Mouse (Mus musculus): ENCODE measurements around the gene Ciz1. TPM values are rescaled to one million over a fixed set of nuclear protein-coding genes. Genes with fewer than 3 reads are reported as not detected.

Ciz1 gene
- polyA plus RNA-seq, 1 experiment from 2014 or later = 20.1 TPM

DNA sequence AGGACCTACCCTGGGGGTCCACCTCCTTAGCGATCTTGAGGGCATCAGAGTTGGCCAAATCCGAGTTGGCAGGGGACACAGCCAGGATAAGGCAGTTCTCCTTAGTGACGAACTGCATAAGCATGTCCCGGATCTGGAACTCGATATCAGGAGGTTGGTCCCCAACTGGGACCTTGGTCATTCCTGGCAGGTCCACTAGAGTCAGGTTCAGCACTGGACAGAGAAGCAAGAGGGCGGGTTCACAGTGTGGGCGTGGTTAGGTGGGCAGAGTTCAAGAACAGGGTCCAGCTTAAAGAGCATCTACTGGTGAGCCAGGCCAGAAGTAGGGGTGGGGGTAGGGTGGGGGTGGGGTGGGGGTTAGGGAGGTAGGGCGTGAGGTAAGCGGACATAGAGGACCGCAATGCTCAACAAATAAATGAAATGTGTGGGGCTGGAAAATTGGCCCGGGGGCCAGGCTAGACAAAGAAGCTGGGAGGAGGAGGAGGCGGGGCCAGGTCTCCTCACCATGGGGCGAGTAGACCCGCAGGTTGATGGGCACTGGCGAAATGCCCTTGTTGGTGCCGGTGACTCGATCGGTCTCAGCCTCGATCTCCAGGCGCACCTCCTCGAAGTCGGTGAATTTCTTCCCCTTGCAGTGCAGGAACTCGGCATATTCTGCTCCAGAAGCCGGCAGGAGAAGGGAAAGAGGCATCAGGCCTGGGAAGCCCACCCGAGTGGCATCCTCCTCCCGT, 12.1 kb upstream of the Ciz1 start:
- WGBS = 53% methylated on average over 25 of the region's 26 CpGs
- ATAC-seq = no peak
- Histone ChIP-seq H3K4me2 (replicated peaks; ENCODE audit: low read depth) (no peak overlapping the region), H3K9ac (ENCODE audit: low read depth, low read length) (no peak overlapping the region), H3K9me3 (ENCODE audit: control insufficient read depth) (no peaks in the 10 kb centered on the region), H3K27me3 (replicated peaks; ENCODE audit: control insufficient read depth, insufficient read depth, low read length) (no peaks in the 10 kb centered on the region), H3K27ac (ENCODE audit: low read depth, low read length) (no peak overlapping the region), H3K4me3 (ENCODE audit: low read depth, low read length) (no peak overlapping the region), H3K4me1 (replicated peaks; ENCODE audit: control insufficient read depth, insufficient read depth, low read length) (no peaks in the 10 kb centered on the region), H3K36me3 (ENCODE audit: control insufficient read depth, insufficient read depth) (peaks cover 49% of the 10 kb centered on the region)
- no peak for TF ChIP-seq CTCF (IDR thresholded peaks at IDR 0.05; ENCODE audit: low read depth)

GRCm38 (mm10) chr2:32340836-32341633, 11.1 kb upstream of the Ciz1 start:
- no peaks in the 10 kb centered on the region for H3K4me1 ChIP-seq (replicated peaks; ENCODE audit: control insufficient read depth, insufficient read depth, low read length)
- no peak overlapping the region for H3K27ac ChIP-seq (ENCODE audit: low read depth, low read length)
- no peak overlapping the region for H3K4me2 ChIP-seq (replicated peaks; ENCODE audit: low read depth)
- TF ChIP-seq CTCF (IDR thresholded peaks at IDR 0.05; ENCODE audit: low read depth) = no peak
- H3K4me3 ChIP-seq (ENCODE audit: low read depth, low read length) = no peak overlapping the region
- H3K9ac ChIP-seq (ENCODE audit: low read depth, low read length) = no peak overlapping the region
- no peaks in the 10 kb centered on the region for H3K27me3 ChIP-seq (replicated peaks; ENCODE audit: control insufficient read depth, insufficient read depth, low read length)
- no peak for ATAC-seq
- H3K36me3 ChIP-seq (ENCODE audit: control insufficient read depth, insufficient read depth) = peaks cover 39% of the 10 kb centered on the region
- WGBS = 88% methylated on average over 13 of the region's 13 CpGs
- H3K9me3 ChIP-seq (ENCODE audit: control insufficient read depth) = no peaks in the 10 kb centered on the region

DNA sequence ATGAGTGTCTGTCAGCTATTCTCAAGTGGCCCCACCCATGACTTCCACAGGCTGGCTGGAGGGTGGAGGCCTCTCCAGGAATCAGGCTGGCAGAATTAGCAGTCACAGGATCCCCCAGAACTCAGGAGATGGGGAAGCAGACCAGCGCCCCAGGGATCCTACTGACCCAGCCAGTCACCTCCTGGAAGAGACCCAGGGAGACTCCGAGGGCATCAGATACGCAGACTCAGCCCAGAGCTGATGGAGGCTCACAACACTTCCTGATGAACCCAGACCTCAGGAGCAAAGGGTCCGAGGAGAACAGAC, 10.5 kb upstream of the Ciz1 start:
- WGBS = 89% methylated on average over 4 of the region's 4 CpGs

DNA sequence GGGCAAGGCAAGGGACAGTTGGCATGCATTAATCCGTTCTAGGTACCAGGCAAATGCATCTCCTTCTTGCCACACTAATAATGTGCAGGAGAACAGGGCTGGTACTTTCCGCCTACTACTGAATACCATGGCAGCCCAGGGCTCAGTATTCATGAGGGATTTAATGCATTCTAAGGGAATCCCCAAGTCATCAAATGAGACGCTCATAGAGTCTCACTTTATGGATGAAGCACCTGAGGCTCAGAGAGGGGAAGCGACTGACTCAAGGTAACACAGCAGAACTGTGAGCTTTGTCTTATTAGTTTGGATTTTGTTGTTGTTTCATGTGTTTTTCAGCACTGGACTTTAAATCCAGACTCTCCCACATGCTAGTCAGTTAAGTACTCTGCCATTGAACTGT, 10.1 kb upstream of the Ciz1 start:
- Histone ChIP-seq H3K27me3 (replicated peaks; ENCODE audit: control insufficient read depth, insufficient read depth, low read length) (no peaks in the 10 kb centered on the region), H3K4me3 (ENCODE audit: low read depth, low read length) (no peak overlapping the region), H3K36me3 (ENCODE audit: control insufficient read depth, insufficient read depth) (peaks cover 29% of the 10 kb centered on the region), H3K4me1 (replicated peaks; ENCODE audit: control insufficient read depth, insufficient read depth, low read length) (no peaks in the 10 kb centered on the region), H3K4me2 (replicated peaks; ENCODE audit: low read depth) (no peak overlapping the region), H3K9ac (ENCODE audit: low read depth, low read length) (no peak overlapping the region), H3K9me3 (ENCODE audit: control insufficient read depth) (no peaks in the 10 kb centered on the region), H3K27ac (ENCODE audit: low read depth, low read length) (no peak overlapping the region)
- WGBS = 88% methylated on average over 4 of the region's 4 CpGs
- ATAC-seq = no peak
- no peak for TF ChIP-seq CTCF (IDR thresholded peaks at IDR 0.05; ENCODE audit: low read depth)

More for the DNA sequence above, 10.5 kb upstream of the Ciz1 start:
- no peak overlapping the region for H3K9ac ChIP-seq (ENCODE audit: low read depth, low read length)
- H3K27me3 ChIP-seq (replicated peaks; ENCODE audit: control insufficient read depth, insufficient read depth, low read length) = no peaks in the 10 kb centered on the region
- no peak overlapping the region for H3K4me2 ChIP-seq (replicated peaks; ENCODE audit: low read depth)
- H3K4me1 ChIP-seq (replicated peaks; ENCODE audit: control insufficient read depth, insufficient read depth, low read length) = no peaks in the 10 kb centered on the region
- no peak overlapping the region for H3K27ac ChIP-seq (ENCODE audit: low read depth, low read length)
- H3K36me3 ChIP-seq (ENCODE audit: control insufficient read depth, insufficient read depth) = peaks cover 34% of the 10 kb centered on the region
- ATAC-seq = no peak
- no peak for TF ChIP-seq CTCF (IDR thresholded peaks at IDR 0.05; ENCODE audit: low read depth)
- H3K9me3 ChIP-seq (ENCODE audit: control insufficient read depth) = no peaks in the 10 kb centered on the region
- H3K4me3 ChIP-seq (ENCODE audit: low read depth, low read length) = no peak overlapping the region

DNA sequence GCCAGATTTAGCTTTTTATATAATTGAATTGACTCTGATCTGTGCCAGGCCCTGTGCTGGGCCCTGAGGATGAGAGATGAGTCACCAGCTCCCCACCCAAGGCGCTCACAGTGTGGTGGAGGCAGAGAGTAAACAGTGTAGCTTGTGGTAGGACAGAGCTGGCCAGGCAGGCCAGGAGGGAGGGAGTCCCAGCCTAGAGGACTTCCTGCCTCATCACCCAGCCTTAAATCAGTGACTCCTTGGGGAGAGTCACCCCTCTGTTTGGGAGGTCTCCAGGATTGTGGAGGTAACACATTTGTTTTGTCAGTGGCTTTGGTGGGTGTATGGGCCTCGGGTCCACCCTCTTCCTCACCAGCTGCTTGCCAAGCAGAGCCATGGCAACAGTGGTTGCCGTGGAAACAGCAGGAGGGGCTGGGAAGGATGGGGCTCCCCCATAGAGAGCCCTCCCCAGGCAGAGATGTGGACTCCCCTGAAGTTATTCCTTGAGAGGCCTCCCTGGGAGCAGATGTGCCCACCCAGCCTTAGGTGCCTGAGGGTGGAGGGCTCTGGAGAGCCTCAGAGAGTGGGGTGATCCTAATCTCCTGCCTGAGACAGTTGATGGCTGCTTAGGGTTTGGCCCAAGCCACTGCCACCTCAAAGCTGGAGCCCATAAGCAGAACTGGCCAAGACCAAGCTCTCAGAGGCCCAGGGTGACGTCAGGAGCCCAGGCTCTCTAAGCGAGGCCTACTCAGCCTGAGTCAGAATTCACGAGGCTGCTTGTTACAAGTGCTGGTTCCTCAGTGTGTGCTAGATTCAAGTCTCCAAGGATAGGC, 9.4 kb upstream of the Ciz1 start:
- no peaks in the 10 kb centered on the region for H3K27me3 ChIP-seq (replicated peaks; ENCODE audit: control insufficient read depth, insufficient read depth, low read length)
- H3K9me3 ChIP-seq (ENCODE audit: control insufficient read depth) = no peaks in the 10 kb centered on the region
- ATAC-seq = no peak
- H3K9ac ChIP-seq (ENCODE audit: low read depth, low read length) = no peak overlapping the region
- TF ChIP-seq CTCF (IDR thresholded peaks at IDR 0.05; ENCODE audit: low read depth) = no peak
- H3K27ac ChIP-seq (ENCODE audit: low read depth, low read length) = no peak overlapping the region
- H3K4me3 ChIP-seq (ENCODE audit: low read depth, low read length) = no peak overlapping the region
- no peak overlapping the region for H3K4me2 ChIP-seq (replicated peaks; ENCODE audit: low read depth)
- peaks cover 22% of the 10 kb centered on the region for H3K36me3 ChIP-seq (ENCODE audit: control insufficient read depth, insufficient read depth)
- no peaks in the 10 kb centered on the region for H3K4me1 ChIP-seq (replicated peaks; ENCODE audit: control insufficient read depth, insufficient read depth, low read length)
- 65% methylated on average over 6 of the region's 6 CpGs for WGBS

GRCm38 (mm10) chr2:32343351-32343671, 8.8 kb upstream of the Ciz1 start:
- no peaks in the 10 kb centered on the region for H3K27me3 ChIP-seq (replicated peaks; ENCODE audit: control insufficient read depth, insufficient read depth, low read length)

More at GRCm38 (mm10) chr2:32343351-32343671, 8.8 kb upstream of the Ciz1 start:
- no peak overlapping the region for H3K4me2 ChIP-seq (replicated peaks; ENCODE audit: low read depth)
- H3K9ac ChIP-seq (ENCODE audit: low read depth, low read length) = no peak overlapping the region
- H3K36me3 ChIP-seq (ENCODE audit: control insufficient read depth, insufficient read depth) = peaks cover 20% of the 10 kb centered on the region
- no peaks in the 10 kb centered on the region for H3K4me1 ChIP-seq (replicated peaks; ENCODE audit: control insufficient read depth, insufficient read depth, low read length)
- no peak overlapping the region for H3K4me3 ChIP-seq (ENCODE audit: low read depth, low read length)
- no peaks in the 10 kb centered on the region for H3K9me3 ChIP-seq (ENCODE audit: control insufficient read depth)
- 92% methylated on average over 2 of the region's 2 CpGs for WGBS
- no peak for TF ChIP-seq CTCF (IDR thresholded peaks at IDR 0.05; ENCODE audit: low read depth)
- no peak for ATAC-seq
- H3K27ac ChIP-seq (ENCODE audit: low read depth, low read length) = no peak overlapping the region
